Mouse (Mus musculus): ENCODE measurements at regions not wholly inside any gene's neighbourhood (a gene's known extent, or its start where the extent isn't known, plus 50 kb on each side); places are given as distances from the start of the nearest gene placed in this dataset.

DNA sequence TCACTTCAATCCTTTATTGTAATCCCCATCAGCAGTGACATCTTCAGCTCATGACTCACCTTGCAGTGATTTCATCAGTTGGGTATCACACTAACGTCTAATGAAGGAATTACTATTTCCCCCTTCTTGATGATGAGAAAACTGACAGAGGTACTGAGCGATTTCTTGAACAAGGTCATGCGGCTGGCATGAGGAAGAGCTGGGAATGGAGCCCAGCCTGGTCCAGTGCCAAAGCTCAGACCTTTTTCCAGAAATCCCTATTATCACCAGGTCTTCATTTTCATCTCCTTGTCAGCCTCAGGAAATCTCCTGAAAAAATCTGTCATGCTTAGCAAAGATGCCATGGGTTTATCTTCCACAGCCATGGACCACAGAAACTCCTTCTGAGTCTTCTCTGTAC lies 313.6 kb upstream of the Cpeb2 start:
- TF ChIP-seq ZKSCAN1 (IDR thresholded peaks at IDR 0.05; ENCODE audit: borderline replicate concordance, low read depth, low read length) (no peak), CTCF (conservative IDR thresholded peaks at IDR 0.05 in 1 of 2, IDR thresholded peaks at IDR 0.05 in 1 of 2; ENCODE audit: low read depth in 2 of 2, low read length in 2 of 2) (no peak), ZMIZ1 (IDR thresholded peaks at IDR 0.05; ENCODE audit: low read depth, low read length) (no peak), UBTF (IDR thresholded peaks at IDR 0.05; ENCODE audit: low read depth, low read length) (no peak), SMC3 (IDR thresholded peaks at IDR 0.05; ENCODE audit: low read depth, low read length) (no peak), RAD21 (IDR thresholded peaks at IDR 0.05; ENCODE audit: low read depth, low read length) (no peak), CHD2 (IDR thresholded peaks at IDR 0.05; ENCODE audit: low read length) (no peak), TBP (conservative IDR thresholded peaks at IDR 0.05; ENCODE audit: low read depth, low read length) (no peak), JUN (IDR thresholded peaks at IDR 0.05; ENCODE audit: insufficient read depth, low read depth, low read length) (no peak), TCF12 (IDR thresholded peaks at IDR 0.05; ENCODE audit: low read depth, low read length) (no peak), MAX (IDR thresholded peaks at IDR 0.05; ENCODE audit: low read length) (no peak), USF1 (IDR thresholded peaks at IDR 0.05; ENCODE audit: low read depth, low read length) (no peak)
